Mouse (Mus musculus): ENCODE data around the gene Creb3. TPM values are rescaled to one million over a fixed set of nuclear protein-coding genes. Genes with fewer than 3 reads are reported as not detected.

The Creb3 gene
- total RNA-seq, 4 experiments from 2014 or later, result 39.7 to 48.8 (median 43.2) TPM

Other genes with a start within 250 kb of the Creb3 start
- 10 to 100 TPM; 47.4 to 58.6 (median 48.9) TPM for gene Rusc2, start 180.4 kb upstream of the Creb3 start, total RNA-seq (2022)
- gene Fam166b, start 133.2 kb upstream of the Creb3 start, total RNA-seq (2022), result not detected
- 10 to 100 TPM; 31.3 to 38.2 (median 35.2) TPM for gene Tesk1, start 120.4 kb upstream of the Creb3 start, total RNA-seq (2022)
- 1 to 10 TPM in 1 of 4 experiments, under 1 TPM in 3; 0.24 to 1.1 (median 0.69) TPM for gene Cd72, start 107.7 kb upstream of the Creb3 start, total RNA-seq (2022)
- gene Sit1, start 78.6 kb upstream of the Creb3 start, total RNA-seq (2022), result not detected
- gene Ccdc107, start 69.4 kb upstream of the Creb3 start, total RNA-seq (2022), result 10 to 100 TPM; 28.7 to 39.4 (median 32.4) TPM
- not detected for gene Arhgef39, start 62.6 kb upstream of the Creb3 start, total RNA-seq (2022)
- gene Car9, start 55.4 kb upstream of the Creb3 start, total RNA-seq (2022), result 1 to 10 TPM in 1 of 4 experiments, under 1 TPM in 3; 0.25 to 1.0 (median 0.52) TPM
- gene Tpm2, start 38.6 kb upstream of the Creb3 start, total RNA-seq (2022), result 10 to 100 TPM; 25.4 to 34.9 (median 31.1) TPM
- 100 to 1,000 TPM in 2 of 4 experiments, 10 to 100 TPM in 2; 96.1 to 117 (median 101) TPM for gene Tln1, start 359 bp downstream of the Creb3 start, total RNA-seq (2022)
- 10 to 100 TPM; 31.3 to 39.6 (median 34.6) TPM for gene Rgp1, start 16.4 kb downstream of the Creb3 start, total RNA-seq (2022)
- 10 to 100 TPM; 11.7 to 14.0 (median 13.0) TPM for gene Gba2, start 16.5 kb downstream of the Creb3 start, total RNA-seq (2022)
- under 1 TPM in 1 of 4 experiments, not detected in 3; 0.52 TPM for gene Msmp, start 22.2 kb downstream of the Creb3 start, total RNA-seq (2022)
- gene Npr2, start 69.6 kb downstream of the Creb3 start, total RNA-seq (2022), result 10 to 100 TPM; 41.4 to 57.5 (median 44.0) TPM
- gene Spag8, start 91.3 kb downstream of the Creb3 start, total RNA-seq (2022), result under 1 TPM in 1 of 4 experiments, not detected in 3; 0.53 TPM
- gene Hint2, start 94.1 kb downstream of the Creb3 start, total RNA-seq (2022), result 100 to 1,000 TPM; 162 to 188 (median 167) TPM
- gene Tmem8b, start 106.6 kb downstream of the Creb3 start, total RNA-seq (2022), result 10 to 100 TPM; 20.3 to 24.0 (median 21.7) TPM
- under 1 TPM; 0.14 to 0.38 (median 0.28) TPM for gene Fam221b, start 106.8 kb downstream of the Creb3 start, total RNA-seq (2022)
- gene Olfr70, start 138.5 kb downstream of the Creb3 start, total RNA-seq (2022), result not detected
- not detected for gene Olfr71, start 147.9 kb downstream of the Creb3 start, total RNA-seq (2022)
- gene Hrct1, start 164.9 kb downstream of the Creb3 start, total RNA-seq (2022), result 1 to 10 TPM; 3.0 to 4.4 (median 4.3) TPM
- 1 to 10 TPM; 3.6 to 4.4 (median 4.1) TPM for gene Spaar, start 167.7 kb downstream of the Creb3 start, total RNA-seq (2022)
- gene Olfr159, start 208.7 kb downstream of the Creb3 start, total RNA-seq (2022), result not detected

Data from heart, adult 8-10 months (tissue).